Mouse (Mus musculus): Measurements from ENCODE around the gene Gm20388. TPM values are rescaled to one million over a fixed set of nuclear protein-coding genes. Genes with fewer than 3 reads are reported as not detected.
A peak's percentile ranks its signal among the peaks of the same experiment; 100 is the strongest.

The Gm20388 gene
- polyA plus RNA-seq, 1 experiment from 2014 or later = not detected

- H3K4me3 ChIP-seq = no peak overlapping the region
- no peak overlapping the region for H3K27ac ChIP-seq
- no peaks in the 10 kb centered on the region for H3K36me3 ChIP-seq
- no peak for ATAC-seq (ENCODE audit: insufficient number of reproducible peaks, insufficient read depth, low FRiP score, low TSS enrichment, low read depth)
- H3K4me2 ChIP-seq = no peak overlapping the region
- WGBS = 75% methylated on average over 14 of the region's 14 CpGs
- H3K27me3 ChIP-seq = peaks cover 33% of the 10 kb centered on the region
- H3K4me1 ChIP-seq = 0 out of 2 replicates have a peak, but pooled peaks cover 8% of the 10 kb centered on the region
- H3K9ac ChIP-seq = 0 out of 2 replicates have a peak overlapping the region, but pooled peaks have one; percentile 21
- H3K9me3 ChIP-seq = no peaks in the 10 kb centered on the region
Measured at GRCm38 (mm10) chr8:122763267-122763738, 2852.7 kb downstream of the Gm20388 start.

- no peaks in the 10 kb centered on the region for H3K9me3 ChIP-seq
- H3K4me1 ChIP-seq = peaks cover 11% of the 10 kb centered on the region; the same call in 1 of the 2 replicates
- H3K27ac ChIP-seq = no peak overlapping the region
- H3K4me3 ChIP-seq = no peak overlapping the region
- H3K27me3 ChIP-seq = peaks cover 40% of the 10 kb centered on the region
- ATAC-seq (ENCODE audit: insufficient number of reproducible peaks, insufficient read depth, low FRiP score, low TSS enrichment, low read depth) = no peak
- H3K4me2 ChIP-seq = no peak overlapping the region
- WGBS = 82% methylated on average over 7 of the region's 7 CpGs
- no peaks in the 10 kb centered on the region for H3K36me3 ChIP-seq
- no peak overlapping the region for H3K9ac ChIP-seq
Measured at GRCm38 (mm10) chr8:122764790-122765474, 2854.3 kb downstream of the Gm20388 start.

GRCm38 (mm10) chr8:122766189-122766588 lies 2855.5 kb downstream of the Gm20388 start:
- Histone ChIP-seq H3K27me3 (peaks cover 38% of the 10 kb centered on the region), H3K9me3 (no peaks in the 10 kb centered on the region), H3K4me2 (no peak overlapping the region), H3K36me3 (no peaks in the 10 kb centered on the region), H3K4me3 (no peak overlapping the region), H3K9ac (no peak overlapping the region), H3K27ac (no peak overlapping the region), H3K4me1 (peaks cover 11% of the 10 kb centered on the region; the same call in 1 of the 2 replicates)
- no peak for ATAC-seq (ENCODE audit: insufficient number of reproducible peaks, insufficient read depth, low FRiP score, low TSS enrichment, low read depth)
- 73% methylated on average over 5 of the region's 5 CpGs for WGBS

GRCm38 (mm10) chr8:122766647-122767200 lies 2856.1 kb downstream of the Gm20388 start:
- ATAC-seq (ENCODE audit: insufficient number of reproducible peaks, insufficient read depth, low FRiP score, low TSS enrichment, low read depth) = no peak
- peaks cover 11% of the 10 kb centered on the region; the same call in 1 of the 2 replicates for H3K4me1 ChIP-seq
- H3K4me2 ChIP-seq = no peak overlapping the region
- no peak overlapping the region for H3K27ac ChIP-seq
- no peaks in the 10 kb centered on the region for H3K36me3 ChIP-seq
- no peak overlapping the region for H3K4me3 ChIP-seq
- no peak overlapping the region for H3K9ac ChIP-seq
- peaks cover 36% of the 10 kb centered on the region for H3K27me3 ChIP-seq
- whole genome bisulfite sequencing = 67% methylated on average over 8 of the region's 8 CpGs
- no peaks in the 10 kb centered on the region for H3K9me3 ChIP-seq

- Histone ChIP-seq H3K4me3 (no peak overlapping the region), H3K27ac (no peak overlapping the region), H3K27me3 (peaks cover 30% of the 10 kb centered on the region), H3K36me3 (no peaks in the 10 kb centered on the region), H3K9ac (no peak overlapping the region), H3K4me2 (no peak overlapping the region), H3K4me1 (peaks cover 11% of the 10 kb centered on the region; the same call in 1 of the 2 replicates), H3K9me3 (no peaks in the 10 kb centered on the region)
- ATAC-seq (ENCODE audit: insufficient number of reproducible peaks, insufficient read depth, low FRiP score, low TSS enrichment, low read depth) = no peak
- 34% methylated on average over 9 of the region's 9 CpGs for WGBS
Measured at GRCm38 (mm10) chr8:122767229-122767628, 2856.6 kb downstream of the Gm20388 start.

- ATAC-seq (ENCODE audit: insufficient number of reproducible peaks, insufficient read depth, low FRiP score, low TSS enrichment, low read depth) = no peak
- Histone ChIP-seq H3K9me3 (no peaks in the 10 kb centered on the region), H3K36me3 (no peaks in the 10 kb centered on the region), H3K9ac (no peak overlapping the region), H3K4me2 (no peak overlapping the region), H3K4me3 (no peak overlapping the region), H3K27ac (no peak overlapping the region), H3K4me1 (peaks cover 4% of the 10 kb centered on the region; the same call in 1 of the 2 replicates), H3K27me3 (peaks cover 37% of the 10 kb centered on the region)
- WGBS = 62% methylated on average over 24 of the region's 24 CpGs
Measured at GRCm38 (mm10) chr8:122769251-122770058, 2858.8 kb downstream of the Gm20388 start.

- Histone ChIP-seq H3K4me3 (no peak overlapping the region), H3K9ac (no peak overlapping the region), H3K4me1 (peaks cover 19% of the 10 kb centered on the region), H3K27ac (no peak overlapping the region), H3K27me3 (peaks cover 27% of the 10 kb centered on the region), H3K4me2 (no peak overlapping the region), H3K36me3 (no peaks in the 10 kb centered on the region), H3K9me3 (no peaks in the 10 kb centered on the region)
- no peak for ATAC-seq (ENCODE audit: insufficient number of reproducible peaks, insufficient read depth, low FRiP score, low TSS enrichment, low read depth)
- 38% methylated on average over 10 of the region's 10 CpGs for WGBS
Measured at GRCm38 (mm10) chr8:122772431-122773060, 2861.9 kb downstream of the Gm20388 start.

GRCm38 (mm10) chr8:122775285-122776155 lies 2864.9 kb downstream of the Gm20388 start, which contains the start of gene Acsf3:
Acsf3 (plus strand) TSS chr8:122775486.
- H3K9ac ChIP-seq = peak within 1 kb of the TSS; percentile 88
- no peak for ATAC-seq (ENCODE audit: insufficient number of reproducible peaks, insufficient read depth, low FRiP score, low TSS enrichment, low read depth)
- peaks cover 10% of the 10 kb centered on the region for H3K27me3 ChIP-seq
- H3K36me3 ChIP-seq = peaks cover 7% of the 10 kb centered on the region
- H3K4me1 ChIP-seq = peaks cover 15% of the 10 kb centered on the region
- H3K9me3 ChIP-seq = no peaks in the 10 kb centered on the region
- H3K27ac ChIP-seq = no peak within 1 kb of the TSS
- under 1% methylated on average over 50 of the region's 50 CpGs for WGBS
- H3K4me3 ChIP-seq = peak within 1 kb of the TSS; percentile 92
- peak within 1 kb of the TSS; percentile 91 for H3K4me2 ChIP-seq

- 91% methylated on average over 6 of the region's 6 CpGs for WGBS
- H3K27ac ChIP-seq = no peak overlapping the region; the same call in 1 of the 2 replicates
- H3K27me3 ChIP-seq = 0 out of 2 replicates have a peak, but pooled peaks cover 6% of the 10 kb centered on the region
- no peak overlapping the region for H3K4me2 ChIP-seq
- no peak overlapping the region for H3K4me3 ChIP-seq
- no peaks in the 10 kb centered on the region for H3K9me3 ChIP-seq
- peaks cover 28% of the 10 kb centered on the region for H3K36me3 ChIP-seq
- no peak overlapping the region for H3K9ac ChIP-seq
- no peak for ATAC-seq (ENCODE audit: insufficient number of reproducible peaks, insufficient read depth, low FRiP score, low TSS enrichment, low read depth)
- peaks cover 15% of the 10 kb centered on the region for H3K4me1 ChIP-seq
Measured at GRCm38 (mm10) chr8:122777701-122778100, 2867.1 kb downstream of the Gm20388 start.

- 72% methylated on average over 3 of the region's 3 CpGs for WGBS
- H3K9me3 ChIP-seq = no peaks in the 10 kb centered on the region
- peak overlapping the region; percentile 36; the same call in 1 of the 2 replicates for H3K9ac ChIP-seq
- no peak overlapping the region for H3K27ac ChIP-seq
- no peak for ATAC-seq (ENCODE audit: insufficient number of reproducible peaks, insufficient read depth, low FRiP score, low TSS enrichment, low read depth)
- H3K27me3 ChIP-seq = no peaks in the 10 kb centered on the region
- no peak overlapping the region for H3K4me3 ChIP-seq
- H3K36me3 ChIP-seq = peaks cover 39% of the 10 kb centered on the region
- peaks cover 15% of the 10 kb centered on the region for H3K4me1 ChIP-seq
- H3K4me2 ChIP-seq = no peak overlapping the region
Measured at GRCm38 (mm10) chr8:122778703-122779239, 2868.1 kb downstream of the Gm20388 start.
